Mouse (Mus musculus): ENCODE measurements around the gene Bcl2l10. TPM values are rescaled to one million over a fixed set of nuclear protein-coding genes. Genes with fewer than 3 reads are reported as not detected.

Bcl2l10 gene
- total RNA-seq (2022) = under 1 TPM in 1 of 4 experiments, not detected in 3; 0.53 TPM

DNA sequence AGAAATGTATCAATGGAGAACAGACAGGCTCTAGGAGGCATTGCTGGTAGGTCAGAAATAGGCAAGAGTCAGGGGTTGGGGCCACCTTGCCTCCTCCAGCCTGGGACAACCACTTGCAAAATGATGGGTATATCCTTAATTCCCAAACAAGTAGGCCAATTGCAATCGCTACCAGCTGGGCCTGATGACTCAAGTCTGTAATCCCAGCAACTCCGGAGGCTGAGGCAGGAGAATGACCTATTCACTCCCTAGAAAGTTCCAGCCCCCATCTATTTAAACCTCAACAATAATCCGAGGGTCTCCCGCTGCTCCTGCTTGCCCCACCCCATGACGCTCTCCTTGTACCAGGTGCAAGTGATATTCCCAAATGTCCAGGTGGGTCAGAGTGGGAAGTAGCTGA, at the start of gene Bcl2l10:
Bcl2l10 (plus strand) TSS at position 301 of the 400 bp plus-strand sequence.
- DNase-seq (ENCODE audit: low spot score in 2 of 2) = no peak

DNA sequence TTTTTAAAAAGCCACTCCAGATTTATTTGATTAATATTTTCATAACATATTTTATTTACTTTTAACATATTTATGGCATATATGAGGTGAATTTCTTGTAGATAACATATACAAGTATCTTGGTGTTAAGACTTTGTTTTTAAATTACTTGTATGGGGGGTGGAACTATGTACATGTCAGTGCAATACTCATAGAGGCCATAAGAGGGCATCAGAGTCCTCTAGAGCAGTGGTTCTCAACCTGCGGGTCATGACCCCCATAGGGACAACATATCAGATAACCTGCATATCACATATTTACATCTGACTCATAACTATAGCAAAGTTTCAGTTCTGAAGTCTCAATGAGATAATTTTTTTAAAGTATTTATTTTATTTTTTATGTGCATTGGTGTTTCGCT, 48.2 kb upstream of the Bcl2l10 start:
- DNase-seq (ENCODE audit: low spot score in 2 of 2) = no peak

DNA sequence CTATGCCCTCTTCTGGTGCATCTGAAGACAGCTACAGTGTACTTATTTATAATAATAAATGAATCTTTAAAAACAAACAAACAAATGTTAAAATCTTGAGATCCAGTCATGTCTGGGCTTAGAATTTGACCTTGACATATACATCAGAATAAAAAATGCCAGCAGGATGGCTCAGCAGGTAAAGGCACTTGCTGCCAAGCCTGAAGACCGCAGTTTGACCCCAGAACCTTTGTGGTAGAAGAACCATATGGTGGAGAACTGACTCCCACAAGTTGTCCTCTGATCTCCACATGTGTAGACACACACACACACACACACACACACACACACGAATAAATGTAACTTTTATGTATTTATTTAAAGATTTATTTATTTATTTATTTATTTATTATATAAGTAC, 44.5 kb upstream of the Bcl2l10 start:
- no peak for DNase-seq (ENCODE audit: low spot score in 2 of 2)

DNA sequence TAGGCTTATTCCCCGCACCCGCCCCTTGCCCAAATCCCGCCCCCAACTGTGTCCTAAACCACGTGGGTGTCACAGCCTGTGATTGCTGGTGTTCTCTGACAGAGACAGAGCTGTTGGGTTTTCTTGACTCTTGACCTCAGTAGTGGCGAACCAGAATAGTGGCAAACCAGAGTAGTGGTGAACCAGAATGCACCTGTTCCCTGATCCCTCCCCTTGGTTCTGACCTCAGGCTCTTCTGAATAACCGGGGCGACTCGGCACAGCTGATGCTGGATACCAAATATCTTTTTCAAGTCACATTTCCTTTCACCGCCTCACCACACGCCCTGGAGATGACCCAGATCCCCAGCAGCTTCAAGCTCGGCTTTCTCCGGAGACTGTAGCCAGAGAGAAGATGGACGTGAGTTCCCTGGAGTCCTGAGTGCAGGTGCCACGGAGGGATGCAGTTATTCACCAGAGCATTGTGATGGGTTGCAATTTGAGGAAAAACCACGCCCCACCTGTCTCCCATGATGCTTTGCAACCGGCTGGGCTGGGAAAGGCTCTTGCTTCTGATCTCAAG, 43.8 kb upstream of the Bcl2l10 start:
- no peak for DNase-seq (ENCODE audit: low spot score in 2 of 2)

DNA sequence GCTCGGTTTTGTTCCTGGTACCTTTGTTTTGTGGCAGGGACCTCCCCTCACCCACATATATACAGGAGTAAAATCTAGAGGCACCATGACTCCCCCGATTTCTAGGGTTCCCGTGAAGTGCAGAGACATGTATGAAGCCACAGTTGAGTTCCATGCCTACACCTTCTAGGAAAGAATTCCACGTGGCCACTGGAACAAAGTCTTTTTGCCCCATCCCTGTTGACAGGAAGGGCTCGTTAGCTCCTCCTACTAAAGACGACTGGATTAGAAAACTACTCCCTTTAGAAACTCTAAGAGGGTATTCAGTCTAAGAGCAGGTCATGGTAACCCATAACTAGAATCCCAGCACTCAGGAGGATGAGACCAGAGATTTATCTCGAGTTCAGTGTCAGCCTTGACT, 43.3 kb upstream of the Bcl2l10 start:
- DNase-seq (ENCODE audit: low spot score in 2 of 2) = no peak

DNA sequence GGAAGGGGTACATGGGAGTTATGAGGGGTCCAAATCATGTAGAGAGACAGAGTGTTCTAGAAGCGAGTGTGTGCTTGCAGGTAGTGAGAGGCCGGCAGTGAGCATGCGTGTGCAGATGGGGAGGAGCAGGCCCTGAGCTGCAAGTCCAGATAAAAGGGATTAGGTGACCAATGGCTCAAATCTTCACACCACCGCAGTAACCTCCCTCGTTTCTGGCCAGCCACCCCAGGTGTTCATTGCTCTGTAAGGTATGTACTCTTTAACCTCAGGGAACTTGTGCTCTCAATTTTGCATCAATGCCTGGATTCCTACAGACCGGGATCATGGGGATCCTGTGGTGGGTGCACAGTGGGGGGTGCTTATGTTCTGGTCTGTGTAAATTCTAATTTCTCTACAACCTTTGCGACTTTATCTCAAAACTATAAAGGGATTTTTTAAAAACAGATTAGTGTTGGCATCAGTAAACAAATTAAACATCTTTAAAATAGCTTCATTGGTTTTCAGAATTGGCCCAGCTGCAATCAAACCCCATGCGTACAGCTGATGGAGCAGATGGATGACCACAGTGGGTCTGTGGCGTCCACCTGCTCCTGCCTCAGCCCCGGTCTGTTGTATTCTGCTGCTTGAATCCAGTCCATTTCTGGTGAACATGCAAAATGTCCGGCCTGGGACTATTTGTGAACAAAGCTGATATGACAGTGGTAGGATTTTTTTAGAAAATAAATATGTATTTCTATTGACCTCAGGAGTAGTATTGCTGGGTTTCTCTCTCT, 41.2 kb upstream of the Bcl2l10 start, which contains the start of gene Gnb5:
Gnb5 (plus strand) TSS at position 163 of the 773 bp plus-strand sequence.
- DNase-seq (ENCODE audit: low spot score in 2 of 2) = no peak

DNA sequence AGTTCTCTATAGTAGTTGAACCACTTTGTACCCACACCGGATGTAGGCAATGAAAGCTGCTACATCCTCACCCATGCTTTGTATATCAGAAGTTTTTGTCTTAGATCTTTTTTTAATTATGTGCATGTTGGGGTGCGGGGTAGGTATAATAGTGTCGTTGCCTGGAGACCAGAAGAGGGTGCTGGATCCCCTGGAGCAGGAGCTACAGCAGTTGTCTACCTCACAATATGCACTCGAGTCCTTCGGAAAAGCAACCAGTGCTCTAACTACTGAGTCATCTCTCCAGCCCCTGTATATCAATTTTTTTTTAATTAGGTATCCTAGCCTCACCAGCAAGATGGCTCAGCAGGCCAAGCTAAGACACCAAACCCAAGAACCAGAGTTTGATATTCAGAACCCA, 40.5 kb upstream of the Bcl2l10 start:
- no peak for DNase-seq (ENCODE audit: low spot score in 2 of 2)

DNA sequence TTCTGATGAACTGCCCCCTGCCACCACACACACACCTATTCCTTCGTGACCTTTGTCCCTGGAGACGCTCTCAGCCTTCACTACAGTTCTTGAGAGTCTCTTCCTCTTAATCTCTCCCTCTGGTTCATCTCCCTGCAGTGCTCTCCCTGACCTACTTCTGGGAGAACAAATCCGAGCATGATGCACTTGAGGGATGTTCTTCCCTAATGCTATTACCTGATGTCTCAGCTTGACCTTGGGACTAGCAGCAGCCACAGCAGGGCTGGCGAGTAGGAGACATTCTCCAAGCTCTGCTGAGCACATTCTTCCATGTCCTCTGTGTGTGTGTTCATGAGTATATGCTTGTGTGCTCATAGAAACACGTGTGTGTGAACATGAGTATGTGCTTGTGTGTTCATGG, 38.9 kb upstream of the Bcl2l10 start:
- DNase-seq (ENCODE audit: low spot score in 2 of 2) = no peak

DNA sequence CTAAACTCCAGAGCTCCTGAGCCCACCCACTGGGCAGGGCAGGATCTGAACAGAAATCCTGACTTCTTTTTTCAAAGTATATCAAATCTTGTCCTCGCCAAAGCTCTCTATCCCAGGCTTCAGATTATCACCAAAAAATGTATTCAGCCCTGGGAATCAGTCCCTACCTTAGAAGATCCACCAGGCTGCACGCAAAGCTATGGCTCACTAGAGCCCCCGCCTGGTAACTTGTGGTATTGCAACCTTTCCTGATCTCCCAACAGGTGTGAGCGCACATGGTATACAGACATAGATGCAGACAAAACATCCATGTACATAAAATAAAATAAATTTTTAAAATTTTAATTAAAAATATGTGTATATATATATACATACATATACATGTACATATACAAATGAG, 35.5 kb upstream of the Bcl2l10 start:
- DNase-seq (ENCODE audit: low spot score in 2 of 2) = peak in 1 of 2 experiments; percentile 67

DNA sequence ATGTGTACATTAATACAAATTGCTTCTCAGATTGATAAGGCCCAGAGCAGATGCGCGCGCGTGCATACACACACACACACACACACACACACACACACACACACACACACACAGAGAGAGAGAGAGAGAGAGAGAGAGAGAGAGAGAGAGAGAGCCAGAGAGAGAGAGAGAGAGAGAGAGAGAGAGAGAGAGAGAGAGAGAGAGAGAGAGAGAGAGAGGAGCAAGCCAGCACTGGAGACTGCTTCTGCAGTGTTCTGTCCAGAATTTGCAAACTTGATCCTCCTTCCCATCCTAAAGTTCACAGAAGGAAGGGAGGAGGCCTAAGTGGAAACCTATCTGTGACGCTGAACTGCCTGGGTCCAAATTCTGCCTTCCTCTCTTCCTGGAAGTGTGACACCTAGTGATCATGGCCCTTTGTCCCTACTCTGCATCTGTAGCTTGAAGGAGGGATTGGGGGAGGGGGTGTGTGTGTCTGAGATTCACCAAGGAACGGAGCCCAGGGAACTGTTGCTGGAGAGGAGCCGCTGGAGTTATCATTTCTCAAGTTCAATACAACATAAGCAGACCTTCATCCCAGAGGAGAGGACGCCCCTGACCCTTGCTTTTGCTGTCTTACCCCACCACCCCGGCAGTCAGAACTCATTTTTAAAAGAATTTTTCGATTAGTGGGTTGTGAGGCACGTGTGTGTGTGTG, 34.3 kb upstream of the Bcl2l10 start:
- no peak for DNase-seq (ENCODE audit: low spot score in 2 of 2)

DNA sequence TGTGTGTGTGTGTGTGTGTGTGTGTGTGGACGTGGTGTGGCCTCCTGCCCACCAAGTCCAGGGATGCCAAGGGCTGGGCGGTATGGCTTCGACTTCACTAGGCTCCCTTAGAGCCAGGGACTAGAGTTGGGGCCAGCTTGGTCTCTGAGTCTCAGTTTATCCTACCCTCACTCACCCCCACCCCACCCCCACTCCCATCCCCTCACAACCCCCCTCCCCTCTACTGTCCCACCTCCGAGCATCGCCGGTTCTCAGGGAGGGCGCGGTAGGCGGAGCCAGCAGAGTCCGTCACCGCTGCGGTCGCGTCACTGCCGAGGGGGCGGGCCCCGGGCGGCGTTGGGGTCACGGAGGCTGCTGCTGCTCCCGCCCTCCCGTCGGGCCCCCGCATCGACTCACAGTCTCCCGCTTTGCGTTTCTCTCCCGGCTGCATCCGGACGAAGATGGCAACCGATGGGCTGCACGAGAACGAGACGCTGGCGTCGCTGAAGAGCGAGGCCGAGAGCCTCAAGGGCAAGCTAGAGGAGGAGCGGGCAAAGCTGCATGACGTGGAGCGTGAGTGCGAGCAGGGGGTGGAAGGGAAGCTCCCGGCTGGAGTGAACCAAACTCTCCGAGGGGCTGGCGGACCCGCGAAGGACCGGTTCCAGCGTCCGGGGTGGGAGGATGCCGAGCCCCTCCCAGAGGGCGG, 33.6 kb upstream of the Bcl2l10 start:
- DNase-seq (ENCODE audit: low spot score in 2 of 2) = peak; percentile 73 to 82

DNA sequence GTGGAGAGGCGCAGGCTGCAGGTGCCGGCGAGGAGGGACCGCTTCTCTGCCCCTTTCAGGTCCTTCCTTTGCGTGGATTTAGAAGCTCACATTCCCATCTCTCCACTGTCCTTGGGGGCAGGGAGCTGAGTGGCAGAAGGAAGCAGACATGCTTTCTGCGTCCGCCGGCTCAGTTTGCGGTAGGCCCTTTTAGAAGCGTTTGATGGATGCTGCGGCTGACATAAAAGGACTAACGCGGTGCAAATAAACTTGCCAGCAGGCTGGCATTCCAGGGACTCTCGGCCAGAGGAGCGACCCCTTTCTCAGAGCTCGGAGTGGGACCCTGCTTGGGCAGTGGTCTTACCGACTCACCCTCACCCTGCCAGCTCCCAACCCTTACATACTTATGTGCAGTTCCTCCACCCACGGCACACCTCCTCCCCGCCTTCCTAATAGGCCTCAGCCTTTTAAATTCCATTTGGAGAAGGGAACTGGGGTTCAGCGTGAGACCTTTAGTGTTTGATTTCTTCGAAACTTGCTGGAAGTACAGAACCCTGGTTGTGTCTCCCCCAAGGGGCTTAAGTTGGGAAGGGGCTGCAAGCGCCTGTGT, 32.9 kb upstream of the Bcl2l10 start:
- DNase-seq (ENCODE audit: low spot score in 2 of 2) = no peak

DNA sequence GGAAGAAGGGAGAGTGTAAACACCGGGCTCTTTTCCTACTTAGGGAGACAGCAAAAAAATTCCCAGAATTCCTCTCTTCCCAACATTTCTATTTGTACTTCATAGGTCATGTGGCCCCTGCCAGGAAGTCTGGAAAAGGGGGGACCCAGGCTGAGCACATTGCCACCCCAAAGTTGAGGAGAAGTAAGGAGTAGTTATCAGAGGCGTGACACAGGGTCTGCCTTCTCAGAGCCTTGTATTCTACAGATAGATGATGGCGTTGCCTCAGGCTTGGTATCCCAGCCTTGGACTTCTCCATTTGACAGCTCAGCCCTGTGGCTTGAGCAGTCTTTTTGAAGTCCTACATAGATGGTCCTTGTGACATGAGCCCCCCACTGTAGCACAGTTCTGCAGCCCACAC, 32.3 kb upstream of the Bcl2l10 start:
- DNase-seq (ENCODE audit: low spot score in 2 of 2) = no peak

DNA sequence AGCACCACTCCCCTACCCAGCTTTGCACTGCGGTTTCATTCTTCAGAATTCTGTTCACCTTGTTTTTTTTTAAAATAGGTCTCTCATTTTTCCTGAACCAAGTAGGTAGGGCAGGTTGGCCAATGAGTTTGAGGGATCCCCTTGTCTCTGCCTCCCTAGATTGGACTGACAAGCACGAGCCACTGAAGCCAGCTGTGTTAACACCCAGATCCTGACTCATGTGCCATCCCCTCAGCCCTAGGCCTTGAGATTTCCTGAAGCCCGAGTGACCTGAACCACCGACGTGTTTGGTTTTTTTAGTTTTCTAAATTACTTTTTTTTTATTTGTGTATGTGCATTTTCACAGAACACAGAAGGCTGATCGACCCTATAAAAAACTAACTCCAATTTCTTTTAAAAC, 30.8 kb upstream of the Bcl2l10 start:
- DNase-seq (ENCODE audit: low spot score in 2 of 2) = no peak

DNA sequence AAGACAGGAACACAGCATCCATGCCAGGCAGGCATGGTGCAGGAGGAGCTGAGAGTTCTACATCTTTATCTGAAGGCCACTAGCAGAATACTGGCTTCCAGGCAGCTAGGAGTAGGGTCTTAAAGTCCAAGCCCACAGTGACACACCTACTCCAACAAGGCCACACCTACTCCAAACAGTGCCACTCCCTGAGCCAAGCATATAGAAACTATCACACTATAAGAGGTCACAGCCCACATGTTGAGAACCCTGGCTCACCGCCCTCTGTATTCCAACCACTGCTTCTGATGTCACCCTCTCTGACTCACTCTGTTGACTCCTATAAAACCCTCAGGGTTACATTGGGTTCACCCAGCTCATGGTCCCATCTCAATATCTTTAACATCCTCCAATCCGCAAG, 29.4 kb upstream of the Bcl2l10 start:
- no peak for DNase-seq (ENCODE audit: low spot score in 2 of 2)

DNA sequence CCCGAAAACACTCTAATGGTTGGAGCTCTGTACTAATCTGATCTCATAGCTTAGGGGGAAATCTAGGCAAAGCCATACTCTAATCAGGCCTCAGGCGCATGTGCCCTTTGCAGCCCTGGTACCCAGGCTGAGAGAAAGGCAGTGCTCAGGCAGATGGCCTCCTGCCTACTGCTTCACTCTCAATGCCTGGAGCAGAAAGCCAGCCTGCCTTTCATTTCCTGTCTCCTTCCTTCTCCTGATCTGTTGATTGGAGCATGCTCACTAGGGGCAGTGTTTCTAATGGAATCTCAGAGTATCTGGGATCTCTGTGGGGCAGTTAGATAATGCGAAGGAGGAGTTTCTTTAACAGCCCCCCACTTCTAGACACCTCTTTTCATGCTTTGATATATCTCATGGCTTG, 28.2 kb upstream of the Bcl2l10 start:
- no peak for DNase-seq (ENCODE audit: low spot score in 2 of 2)

DNA sequence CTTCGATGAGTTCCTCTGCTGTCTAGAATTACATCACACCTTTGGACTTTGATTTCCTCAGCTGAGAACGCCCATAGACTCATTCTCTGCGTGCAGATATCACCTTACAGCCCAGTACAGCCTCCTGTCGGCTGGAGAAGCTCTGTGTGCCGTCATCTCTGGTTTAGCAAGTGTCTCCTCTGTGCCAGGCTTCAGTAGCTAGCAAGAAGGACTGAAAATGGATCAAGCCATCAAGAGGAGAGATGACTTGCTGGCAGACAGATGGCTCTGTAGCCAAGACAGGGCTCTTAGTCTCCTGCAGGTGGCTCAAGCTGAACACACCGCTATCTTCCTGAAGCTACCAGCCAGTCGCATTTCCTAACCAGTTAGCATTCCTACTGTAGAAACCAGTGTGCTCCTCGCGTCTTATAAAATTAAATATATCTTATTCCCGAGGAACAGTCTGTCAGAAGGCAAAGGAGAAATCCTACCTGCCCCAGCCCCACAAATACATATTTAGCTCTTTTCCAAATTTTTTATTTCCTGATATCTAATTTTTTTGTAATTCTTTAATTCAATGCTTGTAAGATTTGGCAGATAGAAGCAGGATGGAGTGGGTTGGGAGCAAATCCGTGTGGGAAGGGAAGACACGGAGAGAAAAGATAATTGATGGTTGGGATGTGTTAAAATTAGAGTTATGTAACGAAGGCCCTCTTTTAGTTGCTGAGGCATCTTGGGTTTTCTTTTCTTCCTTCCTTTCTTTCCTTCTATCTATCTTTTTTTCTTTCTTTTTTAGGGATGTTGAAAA, 25.3 kb upstream of the Bcl2l10 start:
- DNase-seq (ENCODE audit: low spot score in 2 of 2) = no peak

DNA sequence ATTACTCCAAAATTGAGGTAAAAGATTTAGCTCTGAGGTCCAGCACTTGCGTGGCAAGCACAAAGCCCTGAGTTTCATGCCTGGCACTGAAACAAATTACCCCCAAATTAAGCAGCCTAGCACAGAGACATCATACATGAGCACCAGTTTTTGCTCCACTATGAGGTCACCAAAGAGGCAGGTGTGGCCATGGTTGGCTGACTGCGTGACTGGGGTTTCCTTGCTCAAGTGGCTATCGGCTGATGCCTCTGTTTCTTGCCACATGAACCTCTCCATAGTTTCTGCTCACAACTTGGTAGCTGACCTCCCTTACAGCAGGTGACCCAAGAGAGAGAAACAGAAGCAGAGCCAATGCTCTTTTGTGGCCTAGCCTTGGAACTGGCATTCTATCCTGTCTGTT, 19.5 kb upstream of the Bcl2l10 start:
- DNase-seq (ENCODE audit: low spot score in 2 of 2) = no peak

DNA sequence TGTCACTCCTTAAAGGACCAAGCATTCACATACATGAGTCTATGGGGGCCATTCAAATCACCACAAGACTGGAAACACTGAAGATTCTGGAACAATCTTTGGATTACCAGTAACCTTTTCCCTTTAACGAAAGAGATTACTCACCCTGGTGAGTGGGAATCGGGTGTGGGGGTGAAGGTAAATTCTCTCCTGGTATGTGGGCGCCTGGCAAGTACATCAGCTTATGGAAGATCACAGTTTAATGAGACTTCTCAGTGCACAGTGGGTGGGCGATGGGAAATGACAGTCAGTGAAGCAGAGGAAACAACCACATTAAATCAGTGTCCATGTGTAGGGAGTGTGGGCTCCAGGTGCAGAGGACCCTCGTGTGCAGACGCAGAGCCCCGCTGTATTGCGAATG, 16.7 kb upstream of the Bcl2l10 start:
- DNase-seq (ENCODE audit: low spot score in 2 of 2) = peak in 1 of 2 experiments; percentile 85

DNA sequence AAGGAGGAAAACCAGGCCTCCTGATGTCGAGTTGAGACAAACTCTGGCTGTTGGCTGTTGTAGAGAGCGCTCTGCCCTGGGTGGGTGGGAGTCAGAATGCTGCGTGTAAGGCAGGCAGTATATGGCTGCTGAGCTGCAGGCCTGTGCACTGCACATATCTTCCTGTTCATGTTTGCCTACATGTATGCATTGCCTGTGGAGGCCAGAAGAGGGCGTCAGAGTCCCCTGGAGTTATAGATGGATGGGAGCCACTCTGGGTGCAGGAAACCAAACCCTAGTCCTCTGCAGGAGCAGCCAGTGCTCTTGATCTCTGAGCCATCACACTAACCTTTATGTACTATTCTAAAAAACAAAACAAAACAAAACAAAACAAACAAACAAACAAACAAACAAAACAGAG, 13.1 kb upstream of the Bcl2l10 start:
- no peak for DNase-seq (ENCODE audit: low spot score in 2 of 2)

DNA sequence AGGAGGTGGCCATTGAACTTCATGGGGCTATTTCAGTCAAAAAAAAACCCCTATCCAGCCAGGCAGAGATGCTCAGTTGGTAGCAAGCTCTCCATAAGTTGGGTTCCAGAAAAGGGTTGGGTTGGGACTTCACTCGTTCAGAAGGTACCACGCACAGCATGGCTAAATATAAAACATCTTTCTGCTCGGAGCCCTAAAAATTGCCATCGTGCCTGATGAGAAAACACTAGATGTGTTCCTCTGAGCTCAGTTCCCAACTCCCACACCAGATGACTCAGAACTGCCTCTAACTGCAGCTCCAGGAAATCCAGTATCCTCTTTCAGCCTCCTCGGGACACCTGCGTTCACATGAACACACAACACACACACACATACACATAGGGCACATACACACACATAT, 9.5 kb upstream of the Bcl2l10 start:
- peak in 1 of 2 experiments; percentile 89 for DNase-seq (ENCODE audit: low spot score in 2 of 2)
